Mouse (Mus musculus) telencephalon, adult 2 months (tissue): Measurements from ENCODE around the gene Copa.

ENCODE experiments used
- DNase-seq: peaks from one replicate; pipeline ENCODE4 v3.0.0-alpha.2; 2011; ENCODE audit warnings: low read depth, low spot score

Gene Copa

GRCm38 (mm10) chr1:172082899-172083445, 643 bp downstream of the Copa start:
- DNase-seq = no peak

- DNase-seq = no peak
Observed at GRCm38 (mm10) chr1:172093522-172093921, 11.2 kb downstream of the Copa start.

- DNase-seq = no peak
Observed at GRCm38 (mm10) chr1:172094295-172094694, 12.0 kb downstream of the Copa start.

- DNase-seq = no peak
Observed at GRCm38 (mm10) chr1:172095202-172095601, 12.9 kb downstream of the Copa start.

GRCm38 (mm10) chr1:172099325-172100033, 17.1 kb downstream of the Copa start:
- DNase-seq = no peak

GRCm38 (mm10) chr1:172103619-172104018, 21.3 kb downstream of the Copa start:
- DNase-seq = no peak

GRCm38 (mm10) chr1:172105101-172105500, 22.8 kb downstream of the Copa start:
- no peak for DNase-seq

- DNase-seq = no peak
Observed at GRCm38 (mm10) chr1:172107777-172108477, 25.6 kb downstream of the Copa start.

GRCm38 (mm10) chr1:172116948-172117347, 34.6 kb downstream of the Copa start:
- DNase-seq = peak; percentile 54

- DNase-seq = no peak
Observed at GRCm38 (mm10) chr1:172119100-172119499, 36.8 kb downstream of the Copa start.

GRCm38 (mm10) chr1:172119720-172120119, 37.4 kb downstream of the Copa start:
- DNase-seq = peak; percentile 45

GRCm38 (mm10) chr1:172122671-172123070, 40.3 kb downstream of the Copa start:
- no peak for DNase-seq

- no peak for DNase-seq
Observed at GRCm38 (mm10) chr1:172124572-172124971, 42.2 kb downstream of the Copa start.

GRCm38 (mm10) chr1:172126376-172127347, 44.3 kb downstream of the Copa start, which contains the start of gene Pex19:
Gene Pex19, plus strand, starts transcription at chr1:172126755.
- DNase-seq = peak; percentile 85

- no peak for DNase-seq
Observed at GRCm38 (mm10) chr1:172127487-172127886, 45.2 kb downstream of the Copa start.

- DNase-seq = no peak
Observed at GRCm38 (mm10) chr1:172128563-172128962, 46.2 kb downstream of the Copa start.

GRCm38 (mm10) chr1:172129108-172129507, 46.8 kb downstream of the Copa start:
- no peak for DNase-seq

GRCm38 (mm10) chr1:172129780-172130179, 47.5 kb downstream of the Copa start:
- DNase-seq = no peak

- DNase-seq = no peak
Observed at GRCm38 (mm10) chr1:172132319-172132718, 50.0 kb downstream of the Copa start.

- DNase-seq = no peak
Observed at GRCm38 (mm10) chr1:172133535-172133934, 51.2 kb downstream of the Copa start.

GRCm38 (mm10) chr1:172134072-172134471, 51.7 kb downstream of the Copa start:
- no peak for DNase-seq

- DNase-seq = no peak
Observed at GRCm38 (mm10) chr1:172140160-172140559, 57.8 kb downstream of the Copa start.
